Mouse (Mus musculus): ENCODE measurements around the gene Arhgap23.

- TF ChIP-seq CTCF (conservative IDR thresholded peaks at IDR 0.05; ENCODE audit: insufficient read depth, insufficient read length, low read depth, low read length), result no peak
- no peak for TF ChIP-seq POLR2A (IDR thresholded peaks at IDR 0.05; ENCODE audit: low read depth, low read length)
Measured at GRCm38 (mm10) chr11:97463991-97464390, 48.7 kb downstream of the Arhgap23 start.

Measured in kidney, adult 2 months (tissue).